Mouse (Mus musculus) thymus, postnatal 0 days (tissue): ENCODE results near the gene Pcx. TPM values are rescaled to one million over a fixed set of nuclear protein-coding genes. Genes with fewer than 3 reads are reported as not detected.

Experiments used
- DNase-seq: peaks from one replicate; pipeline ENCODE4 v3.0.0-alpha.2; 2015; ENCODE audit warnings: low spot score
- microRNA-seq: library from miRNA; unstranded; fragments of <30 nt; microRNA quantifications from one replicate; pipeline ENCODE4, GENCODE M21; 2016; ENCODE audit warnings: borderline number of aligned reads
- polyA plus RNA-seq: library from polyadenylated mRNA; unstranded; fragments of >200 nt; fragmentation: Nextera tagmentation; extraction: Ambion mirVana; gene quantifications from 2 replicates; pipeline ENCODE4 v1.2.1, GENCODE M21; 2015

The Pcx gene
- polyA plus RNA-seq, 1 experiment from 2014 or later, result 5.3 TPM

GRCm38 (mm10) chr19:4618183-4618582 is 107.9 kb downstream of the Pcx start:
- DNase-seq, result no peak

GRCm38 (mm10) chr19:4619461-4619860 is 109.2 kb downstream of the Pcx start:
- no peak for DNase-seq

GRCm38 (mm10) chr19:4620721-4621120 is 110.4 kb downstream of the Pcx start:
- no peak for DNase-seq

- no peak for DNase-seq
Observed at GRCm38 (mm10) chr19:4622780-4623179, 112.5 kb downstream of the Pcx start.

GRCm38 (mm10) chr19:4623419-4623818 is 113.1 kb downstream of the Pcx start:
- no peak for DNase-seq

- no peak for DNase-seq
Observed at GRCm38 (mm10) chr19:4624006-4624405, 113.7 kb downstream of the Pcx start.

- DNase-seq, result no peak
Observed at GRCm38 (mm10) chr19:4624406-4625178, 114.3 kb downstream of the Pcx start.

GRCm38 (mm10) chr19:4625179-4625828 is 115.0 kb downstream of the Pcx start, which contains the start of gene Rce1:
Rce1 (minus strand) TSS chr19:4625641.
- DNase-seq, result peak; percentile 91

GRCm38 (mm10) chr19:4625829-4626535 is 115.7 kb downstream of the Pcx start:
- DNase-seq, result no peak

- peak; percentile 55 for DNase-seq
Observed at GRCm38 (mm10) chr19:4628819-4629218, 118.5 kb downstream of the Pcx start.

- DNase-seq, result no peak
Observed at GRCm38 (mm10) chr19:4635986-4636385, 125.7 kb downstream of the Pcx start.

GRCm38 (mm10) chr19:4644271-4644670 is 134.0 kb downstream of the Pcx start:
- DNase-seq, result no peak

- no peak for DNase-seq
Observed at GRCm38 (mm10) chr19:4646917-4647492, 136.7 kb downstream of the Pcx start.

- DNase-seq, result no peak
Observed at GRCm38 (mm10) chr19:4658156-4658555, 147.9 kb downstream of the Pcx start.

- no peak for DNase-seq
Observed at GRCm38 (mm10) chr19:4666815-4667214, 156.5 kb downstream of the Pcx start.

GRCm38 (mm10) chr19:4670776-4671175 is 160.5 kb downstream of the Pcx start:
- DNase-seq, result no peak

Small RNA genes within 50 kb of the gene (microRNA-seq; reads per million reads assigned to microRNA genes)
- gene Mir6986, result not detected

Other genes with a start within 250 kb of the Pcx start
- 9.4 and 10.1 TPM in 2 replicates for gene Ssh3, start 241.3 kb upstream of the Pcx start, polyA plus RNA-seq
- gene Ankrd13d, start 227.3 kb upstream of the Pcx start, polyA plus RNA-seq, result 9.8 and 12.2 TPM in 2 replicates
- 64.3 and 81.3 TPM in 2 replicates for gene Grk2, start 204.2 kb upstream of the Pcx start, polyA plus RNA-seq
- gene Kdm2a, start 112.2 kb upstream of the Pcx start, polyA plus RNA-seq, result 26.0 and 27.6 TPM in 2 replicates
- gene Rhod, start 71.0 kb upstream of the Pcx start, polyA plus RNA-seq, result 6.6 and 7.7 TPM in 2 replicates
- 0.82 and 1.5 TPM in 2 replicates for gene Syt12, start 33.0 kb upstream of the Pcx start, polyA plus RNA-seq
- not detected in 2 replicates for gene 2010003K11Rik, start 11.9 kb upstream of the Pcx start, polyA plus RNA-seq
- 1.4 and 1.8 TPM in 2 replicates for gene Lrfn4, start 105.2 kb downstream of the Pcx start, polyA plus RNA-seq
- gene Rce1, start 115.2 kb downstream of the Pcx start, polyA plus RNA-seq, result 51.0 and 51.9 TPM in 2 replicates
- 1.9 and 2.8 TPM in 2 replicates for gene Gm960, start 188.2 kb downstream of the Pcx start, polyA plus RNA-seq
- 0.09 and 0.13 TPM in 2 replicates for gene Sptbn2, start 200.7 kb downstream of the Pcx start, polyA plus RNA-seq
- gene Rbm4b, start 246.0 kb downstream of the Pcx start, polyA plus RNA-seq, result 39.1 and 49.0 TPM in 2 replicates